Comparison of ENCODE assay signal across 9 mouse cellular contexts in genomic region chr10:67858878-67859277, GRCm38 (mm10). TPM values are rescaled to one million over a fixed set of nuclear protein-coding genes. Genes with fewer than 3 reads are reported as not detected.
DNase-seq lines count a peak whose midpoint lies in the region; ATAC-seq lines count a peak whose summit lies in the region.
"Had no signal": no experiment of that assay in that cellular context is flagged by ENCODE, and none has a peak within 500 bp of the region (broad histone marks: within the 10 kb centered on the region; RNA-seq: fewer than 3 reads in every experiment).

No protein-coding gene starts in this region.

- H3K27me3 ChIP-seq in kidney, embryonic 15.5 days, result no peaks in the 10 kb centered on the region
- H3K27me3 ChIP-seq in liver, embryonic 11.5 days (replicated peaks; ENCODE audit: control insufficient read depth, insufficient read depth, low read length), result no peaks in the 10 kb centered on the region
- H3K27me3 ChIP-seq in neural tube, embryonic 12.5 days (replicated peaks), result no peaks in the 10 kb centered on the region
- no peaks in the 10 kb centered on the region for H3K27me3 ChIP-seq in stomach, embryonic 16.5 days (ENCODE audit: control insufficient read depth, insufficient read depth, low read length)
- H3K27me3 ChIP-seq: embryonic facial prominence, embryonic 12.5 days had no signal

- H3K4me1 ChIP-seq in kidney, embryonic 15.5 days, result 0 out of 2 replicates have a peak, but pooled peaks cover 3% of the 10 kb centered on the region
- no peaks in the 10 kb centered on the region for H3K4me1 ChIP-seq in liver, embryonic 11.5 days (replicated peaks; ENCODE audit: control insufficient read depth, insufficient read depth, low read length)
- no peaks in the 10 kb centered on the region for H3K4me1 ChIP-seq in neural tube, embryonic 12.5 days
- H3K4me1 ChIP-seq in stomach, embryonic 16.5 days (ENCODE audit: control insufficient read depth, insufficient read depth, low read length), result no peaks in the 10 kb centered on the region
- H3K4me1 ChIP-seq: embryonic facial prominence, embryonic 12.5 days had no signal

- H3K9me3 ChIP-seq in kidney, embryonic 15.5 days (replicated peaks), result no peaks in the 10 kb centered on the region
- H3K9me3 ChIP-seq in liver, embryonic 11.5 days (ENCODE audit: control insufficient read depth, low read length), result no peaks in the 10 kb centered on the region
- no peaks in the 10 kb centered on the region for H3K9me3 ChIP-seq in neural tube, embryonic 12.5 days
- H3K9me3 ChIP-seq in stomach, embryonic 16.5 days (replicated peaks; ENCODE audit: control insufficient read depth, low read length), result no peaks in the 10 kb centered on the region
- H3K9me3 ChIP-seq: embryonic facial prominence, embryonic 12.5 days had no signal

- no peak overlapping the region for H3K9ac ChIP-seq in kidney, embryonic 15.5 days
- H3K9ac ChIP-seq in liver, embryonic 11.5 days (ENCODE audit: low read depth, low read length), result no peak overlapping the region
- H3K9ac ChIP-seq in neural tube, embryonic 12.5 days, result no peak overlapping the region
- H3K9ac ChIP-seq in stomach, embryonic 16.5 days (ENCODE audit: low read length), result no peak overlapping the region
- H3K9ac ChIP-seq: embryonic facial prominence, embryonic 12.5 days had no signal

- no peak overlapping the region for H3K4me3 ChIP-seq in kidney, embryonic 15.5 days (replicated peaks)
- H3K4me3 ChIP-seq in liver, embryonic 11.5 days (ENCODE audit: low read depth, low read length), result no peak overlapping the region
- H3K4me3 ChIP-seq in neural tube, embryonic 12.5 days, result no peak overlapping the region
- H3K4me3 ChIP-seq in stomach, embryonic 16.5 days (replicated peaks; ENCODE audit: low read length), result no peak overlapping the region
- H3K4me3 ChIP-seq: embryonic facial prominence, embryonic 12.5 days had no signal

- H3K36me3 ChIP-seq in kidney, embryonic 15.5 days, result no peaks in the 10 kb centered on the region
- no peaks in the 10 kb centered on the region for H3K36me3 ChIP-seq in liver, embryonic 11.5 days (ENCODE audit: control insufficient read depth, insufficient read depth, low read length)
- no peaks in the 10 kb centered on the region for H3K36me3 ChIP-seq in neural tube, embryonic 12.5 days
- no peaks in the 10 kb centered on the region for H3K36me3 ChIP-seq in stomach, embryonic 16.5 days (ENCODE audit: control insufficient read depth, insufficient read depth, low read length)
- H3K36me3 ChIP-seq: embryonic facial prominence, embryonic 12.5 days had no signal

- WGBS in kidney, embryonic 15.5 days, result 20% methylated on average over 8 of the region's 8 CpGs
- 20% methylated on average over 8 of the region's 8 CpGs for WGBS in liver, embryonic 11.5 days
- WGBS in neural tube, embryonic 12.5 days, result 18% methylated on average over 8 of the region's 8 CpGs
- WGBS in stomach, embryonic 16.5 days, result 14% methylated on average over 8 of the region's 8 CpGs

- H3K27ac ChIP-seq in kidney, embryonic 15.5 days, result no peak overlapping the region
- H3K27ac ChIP-seq in liver, embryonic 11.5 days (ENCODE audit: low read depth, low read length), result no peak overlapping the region
- H3K27ac ChIP-seq in neural tube, embryonic 12.5 days, result no peak overlapping the region
- H3K27ac ChIP-seq in stomach, embryonic 16.5 days (ENCODE audit: low read length), result no peak overlapping the region
- H3K27ac ChIP-seq: embryonic facial prominence, embryonic 12.5 days had no signal

- no peak overlapping the region for H3K4me2 ChIP-seq in kidney, embryonic 15.5 days
- no peak overlapping the region for H3K4me2 ChIP-seq in liver, embryonic 11.5 days
- H3K4me2 ChIP-seq in neural tube, embryonic 12.5 days (replicated peaks), result no peak overlapping the region
- no peak overlapping the region for H3K4me2 ChIP-seq in stomach, embryonic 16.5 days (ENCODE audit: low read depth, low read length)
- H3K4me2 ChIP-seq: embryonic facial prominence, embryonic 12.5 days had no signal

- ATAC-seq in common myeloid progenitor, adult 5-6 weeks (replicated peaks; ENCODE audit: low read depth, poor library complexity, severe bottlenecking), result peak; percentile 87
- 0 out of 2 replicates have a peak, but pooled peaks have one; percentile 15 for ATAC-seq in kidney, embryonic 15.5 days (replicated peaks; ENCODE audit: low FRiP score)
- ATAC-seq in liver, embryonic 11.5 days (replicated peaks; ENCODE audit: low FRiP score), result no peak
- peak; percentile 41; the same call in 1 of the 2 replicates for ATAC-seq in neural tube, embryonic 12.5 days (ENCODE audit: low FRiP score, low read depth)
- 0 out of 2 replicates have a peak, but pooled peaks have one; percentile 29 for ATAC-seq in stomach, embryonic 16.5 days (ENCODE audit: insufficient read depth, low FRiP score)

- DNase-seq in 3134 (ENCODE audit: extremely low read depth, insufficient read length, low spot score), result peak; percentile 38
- DNase-seq in adipocyte (ENCODE audit: low spot score), result peak; percentile 90
- DNase-seq in gastrocnemius, postnatal 25 days, result peak; percentile 43
- DNase-seq in liver, embryonic 11.5 days (ENCODE audit: low spot score), result peak; percentile 54

RNA-seq across cellular contexts. Expression of gene Zfp365, which starts 53.6 kb away (rescaled TPM):
- 0.18 TPM in 1 of 2 replicates, not detected in the other for total RNA-seq in common myeloid progenitor, adult 5-6 weeks (2017)
- under 1 TPM; 0.13 to 0.88 TPM for total RNA-seq in gastrocnemius, postnatal 25 days (2021)
- polyA plus RNA-seq in kidney, embryonic 15.5 days (2015; fragmentation: Nextera tagmentation; extraction: Ambion mirVana), result 0.88 and 0.95 TPM in 2 replicates
- 0.21 and 0.31 TPM in 2 replicates for polyA plus RNA-seq in liver, embryonic 11.5 days (2014; fragmentation: Nextera tagmentation; extraction: Ambion mirVana)
- 1.2 and 1.6 TPM in 2 replicates for polyA plus RNA-seq in neural tube, embryonic 12.5 days (2016; fragmentation: Nextera tagmentation; extraction: Ambion mirVana)
- 1.2 and 1.3 TPM in 2 replicates for polyA plus RNA-seq in stomach, embryonic 16.5 days (2015; fragmentation: Nextera tagmentation; extraction: Ambion mirVana)

Comparison
In these comparisons a context has a peak if more than half of its experiments do, and no peak if none do; other contexts are left out.
1. DNase-seq: peak in every context shown above with its lines; median percentile 90 in adipocyte; 54 in liver, embryonic 11.5 days; 43 in gastrocnemius, postnatal 25 days; 38 in 3134.